Mouse (Mus musculus): ENCODE measurements around the gene Hibadh.

The Hibadh gene

GRCm38 (mm10) chr6:52502986-52503385 lies 137.2 kb downstream of the Hibadh start:
- DNase-seq (ENCODE audit: low read depth, low spot score): no peak

GRCm38 (mm10) chr6:52501479-52501878 lies 138.7 kb downstream of the Hibadh start:
- DNase-seq (ENCODE audit: low read depth, low spot score): no peak
